Mouse (Mus musculus) adipocyte (in vitro differentiated cells): ENCODE data around the gene Tbc1d10c.
A peak's percentile ranks its signal among the peaks of the same experiment; 100 is the strongest.

Experiments used
- DNase-seq: peaks from one replicate; pipeline ENCODE4 v3.0.0-alpha.2; 2016; ENCODE audit warnings: low spot score

Gene Tbc1d10c

DNA sequence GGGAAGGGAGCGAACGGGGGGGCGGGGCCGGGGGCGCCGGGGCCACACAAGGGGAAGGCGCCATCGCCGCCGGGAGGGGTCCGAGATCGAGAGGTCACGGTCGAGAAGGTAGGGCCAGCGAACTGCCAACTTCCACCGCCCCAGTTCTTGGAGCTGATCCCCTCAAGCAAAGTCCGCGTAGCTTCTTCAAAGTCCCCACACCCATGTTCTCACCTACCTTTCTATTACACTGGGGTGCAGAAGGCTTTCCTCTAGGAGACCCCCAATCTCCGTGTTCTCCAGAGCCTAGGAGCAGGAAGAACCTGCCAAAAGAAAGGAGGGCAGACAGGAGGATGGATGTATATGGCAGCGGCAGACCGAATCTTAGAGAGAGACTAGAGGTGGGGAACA is 24.4 kb upstream of the Tbc1d10c start:
- DNase-seq = peak; percentile 50

DNA sequence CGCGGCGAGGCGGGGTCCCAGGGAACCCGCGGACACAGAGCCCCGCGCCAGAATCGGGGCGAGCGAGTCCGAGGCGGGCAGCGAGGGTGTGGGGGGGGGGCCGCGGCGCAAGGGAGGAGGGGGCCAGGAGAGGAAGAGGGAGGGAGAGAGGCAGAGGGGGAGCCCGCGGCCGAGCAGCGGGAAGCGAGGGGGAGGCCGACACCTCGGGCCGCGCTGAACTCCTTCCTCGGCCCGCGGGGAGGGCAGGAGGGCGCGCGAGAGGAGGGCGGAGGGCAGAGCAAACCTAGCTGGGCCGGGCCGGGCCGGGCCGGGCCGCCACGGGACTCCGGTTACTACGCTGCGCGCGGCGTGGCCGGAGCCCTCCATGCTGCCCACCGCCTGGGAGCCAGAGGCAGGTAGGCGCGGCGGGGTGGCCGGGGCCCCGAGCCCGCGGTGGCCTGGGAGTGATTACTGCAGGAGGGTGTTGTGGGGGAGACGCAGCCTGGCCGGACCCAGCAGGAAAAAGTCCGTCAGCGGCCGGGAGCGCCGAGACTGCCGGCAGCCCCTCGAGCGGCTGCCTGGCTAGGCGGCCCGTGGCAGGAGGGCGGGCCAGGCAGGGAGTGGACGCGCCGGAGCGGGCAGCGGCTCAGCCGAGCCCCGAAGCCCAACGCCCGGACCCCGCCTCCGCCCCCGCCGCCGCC is 23.8 kb upstream of the Tbc1d10c start:
- DNase-seq = peak; percentile 51

DNA sequence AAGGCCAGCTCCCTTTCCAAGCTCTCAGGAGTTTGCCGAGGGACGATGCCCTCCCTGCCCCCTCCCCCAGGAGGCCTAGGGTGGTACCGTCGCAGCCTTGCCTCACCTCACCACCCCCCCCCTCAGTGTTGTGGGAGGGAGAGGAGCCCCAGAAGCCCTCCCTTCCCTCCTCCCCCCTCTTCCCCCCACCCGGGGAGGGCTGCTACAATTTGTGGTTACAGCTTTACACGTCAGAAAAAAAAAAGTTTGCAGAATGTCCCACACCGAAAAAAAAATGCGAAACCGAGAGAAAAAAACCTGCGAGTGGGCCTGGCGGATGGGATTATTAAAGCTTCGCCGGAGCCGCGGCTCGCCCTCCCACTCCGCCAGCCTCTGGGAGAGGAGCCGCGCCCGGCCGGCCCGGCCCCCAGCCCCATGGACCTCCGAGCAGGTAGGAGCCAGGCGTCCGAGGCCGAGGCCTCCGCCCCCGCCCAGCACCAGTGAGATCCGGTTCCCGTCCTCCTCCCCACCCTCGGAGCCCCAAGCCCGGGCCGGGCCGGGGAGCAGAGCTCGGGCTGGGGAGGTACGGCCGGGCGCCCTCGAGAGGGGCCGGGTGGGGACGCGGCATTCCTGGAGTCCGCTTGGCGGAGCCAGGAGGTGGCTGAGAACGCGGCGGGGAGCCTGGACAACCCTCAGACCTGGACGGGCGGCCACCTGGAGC is 23.1 kb upstream of the Tbc1d10c start, which contains the start of the genes Clcf1 and AC109138.7:
Gene Clcf1 (plus strand): TSS at position 168 of the 700 bp plus-strand sequence.
Gene AC109138.7 (plus strand): TSS at position 287 of the 700 bp plus-strand sequence.
- DNase-seq = peak; percentile 82

DNA sequence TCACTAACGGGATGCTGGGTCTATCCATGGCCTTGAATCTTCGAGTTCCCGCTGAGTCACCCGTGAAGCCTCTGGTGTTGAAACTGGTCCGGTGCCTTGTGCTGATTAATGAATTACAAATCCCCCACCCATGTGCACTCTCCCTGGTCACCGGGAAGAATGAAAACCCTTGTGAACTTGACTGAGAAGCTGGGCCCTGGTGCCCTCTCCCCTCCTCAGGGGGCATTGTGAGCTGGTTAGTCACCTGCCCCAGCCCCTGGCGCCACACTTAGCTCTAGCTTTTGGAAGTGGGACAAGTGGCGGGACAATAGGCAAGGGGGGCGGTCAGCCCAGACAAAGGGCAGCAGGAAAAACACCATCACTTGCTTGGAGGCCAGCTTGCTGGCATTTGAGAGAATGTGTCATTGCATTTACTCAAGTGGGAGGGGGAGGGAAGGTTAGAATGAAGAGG is 22.5 kb upstream of the Tbc1d10c start:
- peak; percentile 78 for DNase-seq

DNA sequence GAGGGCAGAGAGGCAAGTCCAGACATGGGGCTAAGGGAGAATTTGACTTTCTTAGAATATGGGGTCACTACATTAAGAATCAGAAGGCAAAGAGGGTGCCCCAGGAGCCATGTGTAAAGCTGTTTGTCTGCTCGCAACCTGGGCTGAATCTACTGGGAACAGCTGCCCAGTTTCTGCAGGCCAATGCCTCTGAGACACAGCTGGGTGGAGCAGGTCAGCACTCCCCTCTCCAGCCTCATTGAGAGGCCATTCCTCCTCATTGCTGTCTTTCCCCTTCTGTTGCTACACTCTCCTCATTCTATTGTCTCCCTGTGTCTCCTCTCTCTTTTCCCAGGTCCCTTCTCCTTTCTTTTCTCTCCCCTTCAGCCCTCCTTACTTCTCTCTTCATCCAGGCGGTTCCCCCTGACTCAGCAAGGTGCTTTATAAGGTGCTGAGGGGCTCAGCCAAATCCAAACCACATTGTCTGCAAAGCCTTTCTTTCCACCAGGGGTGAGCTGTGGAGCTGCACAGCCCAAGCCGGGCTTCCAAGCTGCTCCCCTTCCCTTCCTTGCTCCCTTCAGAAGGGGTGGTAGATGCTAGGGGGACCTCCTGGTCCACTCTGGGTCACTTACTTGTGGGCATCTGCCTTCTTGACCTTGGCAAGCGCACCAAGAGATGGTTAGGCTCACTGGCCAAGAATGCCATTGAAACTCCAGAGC is 21.0 kb upstream of the Tbc1d10c start:
- peak; percentile 50 for DNase-seq

GRCm38 (mm10) chr19:4208563-4208962 is 17.5 kb upstream of the Tbc1d10c start:
- DNase-seq = no peak

DNA sequence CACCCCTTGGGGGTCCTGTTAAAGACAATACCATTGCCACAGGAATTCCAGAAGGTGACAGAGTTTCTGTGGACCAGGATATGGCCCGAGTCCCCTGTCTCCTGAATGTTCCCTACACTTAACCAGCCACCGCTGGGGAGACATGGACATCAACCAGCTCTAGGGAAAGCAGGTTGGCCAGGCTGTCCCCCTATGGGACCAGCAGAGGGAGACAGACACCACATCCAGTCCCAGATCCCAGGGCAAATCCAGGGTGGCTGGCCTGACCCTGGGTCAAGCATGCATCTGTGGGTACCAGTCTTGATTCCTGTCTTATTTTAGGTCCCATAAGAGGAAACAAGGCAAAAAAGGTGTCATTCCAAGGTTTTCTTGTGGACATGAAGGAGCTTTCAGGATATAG is 15.9 kb upstream of the Tbc1d10c start:
- DNase-seq = peak; percentile 90

- DNase-seq = no peak
Observed at GRCm38 (mm10) chr19:4204889-4205288, 13.8 kb upstream of the Tbc1d10c start.

DNA sequence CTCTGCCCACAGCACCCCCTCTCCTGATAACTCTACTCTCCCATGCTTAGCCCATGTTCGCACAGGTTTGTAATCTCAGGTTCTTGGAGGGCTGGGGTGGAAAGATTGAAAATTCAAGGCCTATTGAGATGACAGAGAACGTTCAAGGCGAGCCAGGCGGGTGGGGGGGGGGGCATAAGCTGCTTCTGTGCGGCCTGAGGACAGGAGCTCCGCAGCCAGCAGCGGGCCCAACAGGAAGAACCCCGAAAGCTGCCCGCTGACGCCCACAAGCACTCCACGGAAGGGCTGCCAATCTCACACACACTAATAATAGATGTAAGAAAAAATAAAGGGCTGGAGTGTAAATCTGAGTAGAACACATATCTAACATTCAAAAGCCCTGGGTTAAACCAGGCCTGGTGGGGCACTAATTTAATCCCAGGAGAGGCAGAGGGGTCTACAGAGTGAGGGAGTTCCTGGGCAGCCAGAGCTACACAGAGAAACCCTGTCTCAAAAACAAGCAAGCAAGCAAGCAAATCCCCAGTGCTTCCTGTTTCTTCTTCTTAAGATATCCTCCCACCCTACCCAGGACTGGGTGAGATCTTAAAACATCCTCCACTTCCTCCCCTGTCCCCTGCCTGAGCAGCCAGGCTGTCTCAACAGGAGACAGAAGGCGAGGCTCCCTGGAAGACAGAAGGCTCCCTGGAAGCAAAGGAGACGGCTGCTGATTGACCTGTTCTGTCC is 12.7 kb upstream of the Tbc1d10c start:
- no peak for DNase-seq

- no peak for DNase-seq
Observed at GRCm38 (mm10) chr19:4203148-4203547, 12.1 kb upstream of the Tbc1d10c start.

DNA sequence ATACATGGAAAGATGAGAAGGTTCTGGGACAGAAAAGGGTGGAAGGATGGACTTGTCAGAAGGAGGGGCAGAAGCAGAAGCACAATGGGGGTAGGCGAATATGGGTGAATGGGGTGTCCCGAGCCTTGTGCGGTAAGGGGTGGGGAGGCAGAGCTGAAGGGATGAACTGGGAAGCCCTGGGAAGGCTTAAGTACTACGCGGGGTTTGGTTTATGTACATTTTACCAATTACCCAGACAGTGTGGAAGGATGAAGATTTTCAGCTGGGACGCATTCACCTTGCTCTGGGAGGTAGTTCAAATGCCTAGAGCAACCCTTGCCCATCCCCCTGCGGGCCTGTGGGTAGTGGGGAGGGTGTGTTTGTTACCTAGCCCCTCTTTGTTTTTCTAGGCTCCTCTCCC is 11.1 kb upstream of the Tbc1d10c start:
- DNase-seq = no peak

DNA sequence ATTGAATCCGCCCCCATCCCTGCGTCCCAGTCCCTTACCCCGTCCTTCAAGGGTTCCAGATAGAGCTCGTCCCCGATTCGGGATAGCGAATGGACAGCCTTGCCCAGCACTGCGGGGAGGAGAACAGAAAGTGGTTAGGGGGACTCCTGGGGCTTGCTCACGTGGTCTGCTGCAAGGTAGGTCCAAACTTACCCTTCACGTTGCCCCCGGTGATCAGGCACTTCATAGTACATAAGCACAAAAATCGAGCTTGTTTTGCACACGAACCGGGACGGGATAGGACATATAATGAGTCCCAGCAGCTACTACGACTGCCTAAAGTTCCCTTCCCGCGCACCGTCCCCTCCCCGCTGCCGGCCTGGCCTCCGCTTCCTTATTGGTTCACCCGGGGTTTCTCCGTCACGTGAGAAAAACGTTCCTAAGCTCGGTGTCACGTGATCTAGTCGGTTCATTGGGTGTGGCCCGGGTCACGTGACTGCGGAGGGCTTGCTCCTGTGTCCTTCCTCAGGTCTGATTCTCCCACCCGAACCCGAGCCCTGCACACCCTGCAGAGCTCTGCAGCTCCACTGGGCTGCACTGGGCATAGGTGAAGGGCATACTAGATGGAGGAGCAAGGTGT is 10.3 kb upstream of the Tbc1d10c start, which contains the start of gene Rad9a:
Gene Rad9a (minus strand): TSS at position 372 of the 619 bp plus-strand sequence.
- DNase-seq = peak; percentile 98

- DNase-seq = no peak
Observed at GRCm38 (mm10) chr19:4197180-4197579, 6.1 kb upstream of the Tbc1d10c start.

DNA sequence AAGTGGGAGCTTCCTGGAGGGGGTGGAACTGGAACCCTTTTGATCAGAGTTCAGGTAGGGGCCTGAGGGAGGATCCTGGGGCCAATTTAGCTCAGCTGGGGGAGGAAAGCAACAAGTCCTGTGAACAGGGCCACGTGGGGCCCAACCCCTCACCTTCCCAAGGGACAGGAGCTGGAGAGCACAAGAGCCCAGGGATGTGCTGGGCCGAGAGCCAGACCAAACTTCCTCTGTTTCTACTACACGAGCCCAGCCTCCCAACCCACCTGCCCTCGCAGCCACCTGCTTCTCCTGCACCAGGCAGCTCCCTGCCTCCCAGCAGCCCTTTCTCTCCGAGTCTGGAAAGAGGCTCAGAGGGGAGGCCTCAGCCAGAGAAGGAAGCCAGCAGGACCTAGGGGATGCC is 5.5 kb upstream of the Tbc1d10c start:
- DNase-seq = peak; percentile 63

- no peak for DNase-seq
Observed at GRCm38 (mm10) chr19:4196048-4196447, 5.0 kb upstream of the Tbc1d10c start.

- DNase-seq = peak; percentile 85
Observed at GRCm38 (mm10) chr19:4194776-4195650, 3.9 kb upstream of the Tbc1d10c start.

- DNase-seq = no peak
Observed at GRCm38 (mm10) chr19:4194021-4194724, 3.1 kb upstream of the Tbc1d10c start.

- DNase-seq = no peak
Observed at GRCm38 (mm10) chr19:4193129-4193528, 2.0 kb upstream of the Tbc1d10c start.

DNA sequence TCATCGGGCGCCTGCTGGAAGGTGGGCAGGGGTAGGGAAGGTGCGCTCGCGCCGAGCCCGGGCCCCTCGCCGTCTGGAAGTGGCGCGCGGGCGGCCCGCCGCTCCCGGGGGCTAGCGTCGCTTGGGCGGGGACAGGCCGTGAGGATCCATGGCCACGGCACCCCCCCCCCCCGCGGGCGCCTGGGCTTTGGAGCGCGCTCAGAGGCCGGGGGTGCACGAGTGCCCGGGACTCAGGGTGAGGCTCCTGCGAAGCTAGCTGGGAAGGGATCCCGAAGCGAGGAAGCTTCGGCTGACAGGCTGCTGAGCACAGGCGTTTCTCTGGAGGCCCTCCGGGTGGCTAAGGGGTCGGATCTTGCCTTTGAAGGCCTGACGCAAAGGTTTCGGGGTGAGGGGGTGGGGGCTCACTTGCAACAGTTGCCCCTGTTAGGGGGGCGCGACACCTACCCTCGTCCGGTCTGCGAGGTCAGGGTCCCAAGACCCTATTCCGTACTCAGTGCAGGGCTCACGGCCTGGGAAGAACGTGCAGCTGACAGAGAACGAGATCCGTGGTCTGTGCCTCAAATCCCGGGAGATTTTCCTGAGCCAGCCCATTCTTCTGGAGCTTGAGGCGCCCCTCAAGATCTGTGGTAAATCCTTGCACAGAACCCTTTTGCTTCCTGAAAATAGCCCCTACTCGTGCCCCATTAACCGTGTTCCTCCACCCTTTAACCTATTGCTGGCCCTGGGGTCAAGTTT is 1.3 kb upstream of the Tbc1d10c start:
- peak; percentile 44 for DNase-seq
